Comparison of ENCODE assay signal across 12 mouse cellular contexts in genomic region chr7:19472403-19472802, GRCm38 (mm10). TPM values are rescaled to one million over a fixed set of nuclear protein-coding genes. Genes with fewer than 3 reads are reported as not detected.
A peak's percentile ranks its signal among the peaks of the same experiment; 100 is the strongest.
DNase-seq lines count a peak whose midpoint lies in the region; ATAC-seq lines count a peak whose summit lies in the region.
"Had no signal": no experiment of that assay in that cellular context is flagged by ENCODE, and none has a peak within 500 bp of the region (broad histone marks: within the 10 kb centered on the region; RNA-seq: fewer than 3 reads in every experiment).

No protein-coding gene starts in this region.

- no peaks in the 10 kb centered on the region for H3K9me3 ChIP-seq in midbrain, embryonic 14.5 days (ENCODE audit: control insufficient read depth, low read length)
- H3K9me3 ChIP-seq: midbrain, embryonic 12.5 days; stomach, embryonic 15.5 days had no signal

- H3K36me3 ChIP-seq in midbrain, embryonic 14.5 days (ENCODE audit: control insufficient read depth, insufficient read depth, low read length): no peaks in the 10 kb centered on the region
- H3K36me3 ChIP-seq: midbrain, embryonic 12.5 days; stomach, embryonic 15.5 days had no signal

- H3K4me3 ChIP-seq in midbrain, embryonic 14.5 days (replicated peaks; ENCODE audit: low read depth, low read length): no peak overlapping the region
- H3K4me3 ChIP-seq: midbrain, embryonic 12.5 days; stomach, embryonic 15.5 days had no signal

- 58% methylated on average over 4 of the region's 4 CpGs for WGBS in midbrain, embryonic 14.5 days

- no peak overlapping the region for H3K9ac ChIP-seq in midbrain, embryonic 14.5 days (replicated peaks; ENCODE audit: low read length)
- H3K9ac ChIP-seq: midbrain, embryonic 12.5 days; stomach, embryonic 15.5 days had no signal

- ATAC-seq in midbrain, embryonic 14.5 days (ENCODE audit: low FRiP score, low TSS enrichment): no peak
- no peak for ATAC-seq in cerebellum, adult (ENCODE audit: insufficient number of reproducible peaks, low FRiP score, low TSS enrichment)

- no peak overlapping the region for H3K4me2 ChIP-seq in midbrain, embryonic 14.5 days (ENCODE audit: low read length)
- H3K4me2 ChIP-seq: midbrain, embryonic 12.5 days; stomach, embryonic 15.5 days had no signal

- peaks cover 55% of the 10 kb centered on the region for H3K27me3 ChIP-seq in midbrain, embryonic 14.5 days (ENCODE audit: control insufficient read depth, insufficient read depth, low read length)

- no peaks in the 10 kb centered on the region for H3K4me1 ChIP-seq in midbrain, embryonic 14.5 days (ENCODE audit: control insufficient read depth, insufficient read depth, low read length)

- DNase-seq in adrenal gland, adult 2 months: peak; percentile 78
- DNase-seq in adrenal gland, adult 18-20 months (ENCODE audit: low spot score in 2 of 2): no peak
- peak; percentile 31 for DNase-seq in adrenal gland, postnatal 25 days
- peak; percentile 82 for DNase-seq in kidney, postnatal 14 days
- DNase-seq in lung, postnatal 14 days: peak; percentile 51
- no peak for DNase-seq in midbrain, embryonic 14.5 days
- DNase-seq in right cerebral cortex, postnatal 4 days: no peak
- DNase-seq: cerebellum, postnatal 14 days had no signal

- H3K27ac ChIP-seq in midbrain, embryonic 14.5 days (replicated peaks; ENCODE audit: low read depth, low read length): no peak overlapping the region
- H3K27ac ChIP-seq: midbrain, embryonic 12.5 days; stomach, embryonic 15.5 days had no signal

RNA-seq across cellular contexts. Expression of gene Exoc3l2, which starts 9.3 kb away (rescaled TPM):
- 10 to 100 TPM; 31.9 to 58.8 TPM for total RNA-seq in adrenal gland, adult 2 months (2021)
- 55.3 and 57.9 TPM in 2 replicates for polyA plus RNA-seq in adrenal gland, adult 2 months (2012; rRNA removed)
- 10 to 100 TPM; 31.7 to 36.8 TPM for total RNA-seq in adrenal gland, adult 18-20 months (2021)
- total RNA-seq in adrenal gland, postnatal 25 days (2021): 31.9 and 38.0 TPM in 2 replicates
- 0.12 and 0.29 TPM in 2 replicates for polyA plus RNA-seq in midbrain, embryonic 14.5 days (2014; fragmentation: Nextera tagmentation; extraction: Ambion mirVana)

RNA-seq across cellular contexts. Expression of gene Mark4, which starts 13.8 kb away (rescaled TPM):
- 10 to 100 TPM; 40.5 to 56.8 TPM for total RNA-seq in adrenal gland, adult 2 months (2021)
- polyA plus RNA-seq in adrenal gland, adult 2 months (2012; rRNA removed): 71.6 and 79.0 TPM in 2 replicates
- total RNA-seq in adrenal gland, adult 18-20 months (2021): 10 to 100 TPM; 35.9 to 54.0 TPM
- 56.0 and 69.2 TPM in 2 replicates for total RNA-seq in adrenal gland, postnatal 25 days (2021)
- 18.8 and 20.3 TPM in 2 replicates for polyA plus RNA-seq in midbrain, embryonic 14.5 days (2014; fragmentation: Nextera tagmentation; extraction: Ambion mirVana)

RNA-seq across cellular contexts. Expression of gene Bloc1s3, which starts 35.8 kb away (rescaled TPM):
- 10 to 100 TPM in 1 of 2 experiments, 1 to 10 TPM in 1; 9.8 to 13.2 TPM for total RNA-seq in adrenal gland, adult 2 months (2021)
- polyA plus RNA-seq in adrenal gland, adult 2 months (2012; rRNA removed): 31.9 and 37.2 TPM in 2 replicates
- 10 to 100 TPM in 1 of 2 experiments, 1 to 10 TPM in 1; 8.4 to 10.0 TPM for total RNA-seq in adrenal gland, adult 18-20 months (2021)
- 13.0 and 15.9 TPM in 2 replicates for total RNA-seq in adrenal gland, postnatal 25 days (2021)
- 2.5 and 6.1 TPM in 2 replicates for polyA plus RNA-seq in midbrain, embryonic 14.5 days (2014; fragmentation: Nextera tagmentation; extraction: Ambion mirVana)

RNA-seq across cellular contexts. Expression of gene Trappc6a, which starts 35.8 kb away (rescaled TPM):
- 10 to 100 TPM; 70.2 to 81.4 TPM for total RNA-seq in adrenal gland, adult 2 months (2021)
- 253 and 254 TPM in 2 replicates for polyA plus RNA-seq in adrenal gland, adult 2 months (2012; rRNA removed)
- total RNA-seq in adrenal gland, adult 18-20 months (2021): 10 to 100 TPM; 70.0 to 92.4 TPM
- 76.5 and 92.1 TPM in 2 replicates for total RNA-seq in adrenal gland, postnatal 25 days (2021)
- 30.1 and 36.6 TPM in 2 replicates for polyA plus RNA-seq in midbrain, embryonic 14.5 days (2014; fragmentation: Nextera tagmentation; extraction: Ambion mirVana)

RNA-seq across cellular contexts. Expression of gene Nkpd1, which starts 45.2 kb away (rescaled TPM):
- total RNA-seq in adrenal gland, adult 2 months (2021): under 1 TPM in 1 of 2 experiments, not detected in 1; 0.14 TPM
- 0.38 and 0.64 TPM in 2 replicates for polyA plus RNA-seq in adrenal gland, adult 2 months (2012; rRNA removed)
- total RNA-seq in adrenal gland, adult 18-20 months (2021): under 1 TPM in 1 of 2 experiments, not detected in 1; 0.17 TPM
- not detected in 2 replicates for total RNA-seq in adrenal gland, postnatal 25 days (2021)
- 0.51 and 0.74 TPM in 2 replicates for polyA plus RNA-seq in midbrain, embryonic 14.5 days (2014; fragmentation: Nextera tagmentation; extraction: Ambion mirVana)
- polyA plus RNA-seq: heart, embryonic 14.5 days had no signal

Comparison
In these comparisons a context has a peak if more than half of its experiments do, and no peak if none do; other contexts are left out.
1. DNase-seq: peak in adrenal gland, adult 2 months (single experiment), adrenal gland, postnatal 25 days (single experiment), kidney, postnatal 14 days (single experiment) and lung, postnatal 14 days (single experiment); none in adrenal gland, adult 18-20 months (0 of 2), midbrain, embryonic 14.5 days (single experiment) and right cerebral cortex, postnatal 4 days (single experiment).